Mouse (Mus musculus) CD4-positive, CD25-positive, alpha-beta regulatory T cell, adult 4 months (primary cell): ENCODE measurements around the gene Flvcr2. TPM values are rescaled to one million over a fixed set of nuclear protein-coding genes. Genes with fewer than 3 reads are reported as not detected.

ENCODE experiments used
- ATAC-seq: one replicate; pipeline ENCODE4 v1.8.0; 2017
- polyA plus RNA-seq, 2 experiments: library from polyadenylated mRNA; unstranded; fragments of 100-300 nt; shearing (Covaris generic); gene quantifications; one replicate each; pipeline ENCODE4 v1.2.1; 2017

The Flvcr2 gene
- polyA plus RNA-seq = under 1 TPM; 0.39 to 0.89 TPM

GRCm38 (mm10) chr12:85745827-85746695 lies at the start of gene Flvcr2:
TSS of gene Flvcr2 (plus strand) at chr12:85746539.
- ATAC-seq = peak; percentile 62

DNA sequence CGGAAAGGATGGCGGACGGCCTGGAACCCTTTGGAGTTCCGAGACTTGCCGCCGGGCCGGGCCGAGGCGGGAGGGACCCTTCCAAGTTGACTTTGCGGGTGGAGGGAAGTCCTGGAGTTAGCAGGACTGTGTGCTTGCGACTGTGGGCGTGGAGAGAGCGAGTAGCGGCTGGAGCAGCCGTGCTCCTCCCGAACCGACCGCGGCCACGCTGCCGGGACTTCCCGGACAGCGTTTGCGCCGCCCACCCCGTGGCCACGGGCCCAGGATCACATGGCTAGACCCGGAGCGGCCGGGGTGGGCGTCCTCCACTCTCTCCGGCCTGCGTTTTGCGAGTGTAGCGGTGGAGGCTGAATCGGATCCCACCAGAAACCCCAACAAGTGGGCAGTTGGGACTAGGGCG lies 48.2 kb upstream of the Flvcr2 start:
- peak; percentile 60 for ATAC-seq

DNA sequence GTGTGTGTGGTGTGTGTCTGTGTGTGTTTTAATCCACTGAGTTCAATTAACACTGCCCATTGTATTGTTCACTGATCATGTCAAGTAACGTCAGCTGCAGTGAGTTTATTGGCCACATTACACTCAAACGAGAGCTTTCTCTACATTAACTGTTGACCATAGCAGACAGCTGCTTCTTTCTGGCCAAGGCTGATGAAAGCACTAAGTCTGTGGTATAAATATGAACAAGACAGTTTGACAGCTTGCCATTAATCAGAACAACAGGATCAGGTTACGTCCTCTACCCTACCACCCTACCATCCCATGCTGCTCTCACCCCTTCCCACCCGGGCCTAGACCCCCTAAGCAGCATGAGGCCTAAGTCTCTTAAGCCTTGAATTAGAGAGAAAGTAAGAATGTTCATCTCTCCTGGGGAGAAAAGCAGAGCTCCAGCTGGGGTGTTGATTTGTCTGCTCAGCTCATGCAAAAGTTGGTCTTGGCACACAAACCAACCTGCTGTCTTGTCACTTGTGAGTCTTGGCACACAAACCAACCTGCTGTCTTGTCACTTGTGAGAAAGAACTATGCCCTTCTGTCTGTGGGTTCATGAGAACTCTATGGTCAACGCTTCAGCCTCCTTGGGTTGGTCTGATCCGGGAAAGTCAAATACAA lies 46.0 kb upstream of the Flvcr2 start:
- no peak for ATAC-seq

DNA sequence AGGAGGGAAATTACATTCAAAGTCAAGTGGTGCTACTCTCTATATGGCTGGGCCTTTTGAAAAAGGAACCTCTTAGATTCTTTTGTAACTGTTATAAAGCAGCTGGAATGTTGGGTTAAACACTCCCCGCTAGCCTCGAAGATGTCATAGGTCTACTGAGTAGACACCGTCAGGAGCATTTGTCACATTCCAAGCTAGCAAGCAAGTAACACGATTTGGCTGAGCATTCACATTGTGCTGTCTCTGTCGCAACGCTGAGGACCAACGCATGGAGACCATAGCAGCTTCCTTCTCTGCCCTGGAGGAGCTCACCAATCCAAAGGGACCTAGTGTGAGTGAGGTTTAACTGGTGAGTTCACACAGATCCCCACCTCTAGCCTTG lies 45.5 kb upstream of the Flvcr2 start:
- no peak for ATAC-seq

DNA sequence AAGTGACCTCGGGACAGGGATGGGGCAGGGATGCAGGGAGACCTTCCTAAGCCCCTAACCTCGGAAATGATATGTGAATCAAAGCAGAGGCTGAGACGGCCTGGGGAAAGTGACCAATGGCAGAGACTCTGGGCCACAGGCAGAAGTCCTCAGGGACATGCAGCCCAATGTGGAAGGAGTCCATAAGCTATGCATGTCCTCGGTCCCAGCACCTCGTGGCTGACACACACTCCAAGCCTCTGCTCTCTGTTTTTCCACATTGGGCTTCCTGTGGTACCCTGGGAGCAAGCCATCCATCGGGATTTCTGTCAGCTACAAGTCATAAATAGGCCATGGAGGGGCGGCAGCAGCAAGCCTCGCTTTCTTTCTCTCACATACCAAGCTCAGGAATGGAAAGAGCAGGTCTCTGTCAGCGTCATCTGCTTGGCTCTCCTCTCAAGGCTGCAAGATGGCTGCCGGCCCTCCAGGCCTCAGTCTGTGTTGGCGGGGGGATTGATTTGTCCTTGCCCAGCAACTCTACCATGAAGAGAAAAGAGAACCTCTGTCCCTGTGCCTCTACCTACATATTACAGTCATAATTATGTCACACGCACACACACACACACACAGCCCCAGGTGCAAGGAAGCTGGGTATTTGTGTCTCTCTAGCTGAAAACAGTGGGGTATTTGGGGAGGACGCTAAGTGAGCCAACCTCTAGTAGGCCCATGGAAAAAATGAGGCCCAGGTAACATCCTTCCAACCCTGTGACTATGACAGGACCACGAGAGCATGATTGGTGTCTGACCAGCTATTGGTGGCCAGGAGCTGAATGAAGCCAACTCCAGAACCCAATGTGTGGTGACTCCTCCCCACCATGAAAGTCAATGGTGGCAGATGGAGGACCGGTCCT lies 43.9 kb upstream of the Flvcr2 start:
- no peak for ATAC-seq

- ATAC-seq = peak; percentile 11
These were observed 42.8 kb upstream of the Flvcr2 start for GRCm38 (mm10) chr12:85703507-85703906.

DNA sequence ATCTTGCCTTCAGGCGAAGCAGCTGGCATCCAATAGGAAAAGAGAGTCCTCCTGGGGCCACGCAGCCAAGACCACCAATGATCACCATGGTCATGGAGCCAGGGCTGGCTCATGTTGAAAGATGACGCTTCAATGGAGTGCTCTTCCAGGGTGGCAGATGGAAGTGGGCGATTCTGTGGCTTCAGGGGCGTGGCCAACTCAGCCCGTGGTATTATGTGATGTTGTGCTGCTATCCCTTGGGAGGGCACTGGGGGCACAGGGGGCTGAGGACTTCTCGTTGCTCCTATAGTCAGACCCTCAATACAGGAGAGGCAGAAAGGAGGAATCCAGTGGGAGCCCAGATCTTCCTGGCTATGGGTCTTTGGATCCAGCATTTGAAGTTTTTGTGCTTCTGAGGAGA lies 41.8 kb upstream of the Flvcr2 start:
- peak; percentile 21 for ATAC-seq

GRCm38 (mm10) chr12:85705002-85705830 lies 41.1 kb upstream of the Flvcr2 start:
- ATAC-seq = peak; percentile 71

DNA sequence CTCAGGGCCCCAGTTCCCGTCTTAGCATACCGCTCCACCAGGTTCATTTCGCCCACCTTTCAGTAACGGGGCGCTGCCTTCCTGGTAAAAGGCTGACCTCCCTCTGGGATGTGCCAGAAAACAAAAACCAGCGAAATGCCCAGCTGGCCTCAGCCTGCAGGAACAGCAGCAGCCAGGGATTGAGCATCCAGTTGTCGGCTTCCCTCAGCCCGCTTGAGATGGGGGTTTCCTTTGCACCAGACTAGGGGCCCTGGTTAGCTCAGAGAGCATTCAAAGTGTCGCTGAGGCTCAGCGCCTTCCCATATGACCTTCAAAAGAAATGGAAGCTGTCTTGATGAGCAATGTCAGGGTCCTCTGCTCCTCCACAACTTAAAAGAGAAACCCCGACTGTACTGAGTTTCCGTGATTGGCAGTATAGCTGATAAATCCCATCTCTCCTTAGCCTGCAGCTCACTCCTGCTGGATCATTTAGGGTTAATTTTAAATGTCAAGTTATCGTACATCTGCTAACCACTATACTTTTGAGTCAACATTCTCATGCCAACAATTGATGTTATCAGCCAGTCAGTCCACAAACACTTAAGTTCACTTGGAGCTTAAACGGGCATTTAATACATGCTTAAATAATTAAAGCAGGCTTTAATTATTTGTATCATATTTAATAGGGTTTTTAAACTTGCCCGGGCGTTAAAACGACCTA lies 40.4 kb upstream of the Flvcr2 start:
- peak; percentile 27 for ATAC-seq

GRCm38 (mm10) chr12:85706906-85707305 lies 39.4 kb upstream of the Flvcr2 start:
- ATAC-seq = no peak

- no peak for ATAC-seq
These were observed 38.9 kb upstream of the Flvcr2 start for GRCm38 (mm10) chr12:85707391-85707790.

GRCm38 (mm10) chr12:85708556-85708955 lies 37.8 kb upstream of the Flvcr2 start:
- no peak for ATAC-seq

GRCm38 (mm10) chr12:85710695-85711094 lies 35.6 kb upstream of the Flvcr2 start:
- ATAC-seq = no peak

GRCm38 (mm10) chr12:85712587-85712986 lies 33.8 kb upstream of the Flvcr2 start:
- ATAC-seq = peak; percentile 53

DNA sequence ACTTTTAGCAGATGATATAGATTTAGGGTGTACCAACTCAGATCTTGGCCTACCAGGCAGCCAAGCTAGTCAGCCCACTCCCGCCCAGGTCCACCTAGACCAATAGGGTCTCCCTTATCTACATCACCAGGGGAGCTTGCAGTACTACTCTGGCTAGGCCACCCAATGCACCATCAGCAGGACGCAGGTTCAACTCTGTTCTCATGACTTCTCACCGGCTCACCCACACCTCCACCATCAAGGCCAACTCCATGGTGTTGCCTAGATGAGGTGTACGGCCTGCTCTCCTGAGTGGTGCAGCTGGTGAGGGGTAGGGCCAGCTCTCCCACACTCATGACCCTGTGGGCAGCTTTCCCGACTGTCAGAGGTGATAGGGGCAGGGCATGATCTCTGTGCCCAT lies 32.2 kb upstream of the Flvcr2 start:
- ATAC-seq = no peak

GRCm38 (mm10) chr12:85725306-85725705 lies 21.0 kb upstream of the Flvcr2 start:
- ATAC-seq = no peak

GRCm38 (mm10) chr12:85726729-85727397 lies 19.5 kb upstream of the Flvcr2 start:
- ATAC-seq = no peak

- ATAC-seq = no peak
These were observed 18.2 kb upstream of the Flvcr2 start for GRCm38 (mm10) chr12:85728181-85728580.

DNA sequence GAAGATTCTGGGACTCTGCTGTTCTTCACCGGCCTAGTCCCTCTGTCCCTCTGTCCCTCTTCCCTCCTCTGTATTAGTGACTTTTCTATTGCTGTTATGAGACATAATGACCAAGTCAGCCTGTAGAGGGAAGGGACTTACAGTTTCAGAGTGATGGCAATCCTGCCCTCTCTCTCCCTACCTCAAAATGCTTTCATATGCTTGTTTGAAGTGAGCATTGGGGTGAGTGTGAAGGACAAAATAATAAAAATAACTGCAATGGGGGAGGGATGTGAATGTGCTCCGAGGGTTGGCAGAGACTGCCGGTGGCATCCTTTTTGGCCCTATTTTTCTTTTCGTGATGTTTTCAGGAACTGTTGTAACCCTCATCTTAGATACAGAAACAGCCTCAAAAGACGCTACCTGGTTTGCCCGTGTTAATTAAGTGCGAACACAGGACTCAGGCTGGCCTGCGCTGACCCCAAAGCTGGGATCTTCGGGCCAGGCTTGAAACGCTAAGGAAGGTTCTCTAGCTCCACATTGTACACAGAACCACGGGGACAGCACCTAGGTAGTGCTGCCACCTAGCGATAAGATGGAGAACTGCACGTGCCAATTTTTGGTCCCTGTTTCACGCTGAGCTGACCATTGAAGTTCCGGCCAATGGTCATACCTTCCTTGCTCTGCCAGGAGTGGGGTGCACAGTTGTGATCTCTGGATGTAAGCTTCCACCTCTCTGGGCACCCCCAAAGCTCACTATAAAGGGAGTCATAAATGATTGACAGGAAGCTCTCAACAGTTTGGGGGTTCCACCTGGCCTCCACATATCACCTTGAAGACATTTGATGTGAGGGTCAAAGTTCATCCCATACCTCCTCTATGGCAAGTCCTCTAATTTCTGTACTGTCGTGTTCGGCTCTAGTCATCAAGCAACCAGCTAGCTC lies 17.1 kb upstream of the Flvcr2 start:
- peak; percentile 69 for ATAC-seq

- peak; percentile 43 for ATAC-seq
These were observed 16.4 kb upstream of the Flvcr2 start for GRCm38 (mm10) chr12:85729945-85730290.
